Mouse (Mus musculus): ENCODE measurements around the gene Prdm2. TPM values are rescaled to one million over a fixed set of nuclear protein-coding genes. Genes with fewer than 3 reads are reported as not detected.

Prdm2 gene
- polyA plus RNA-seq, 1 experiment from 2014 or later: 2.8 TPM

DNA sequence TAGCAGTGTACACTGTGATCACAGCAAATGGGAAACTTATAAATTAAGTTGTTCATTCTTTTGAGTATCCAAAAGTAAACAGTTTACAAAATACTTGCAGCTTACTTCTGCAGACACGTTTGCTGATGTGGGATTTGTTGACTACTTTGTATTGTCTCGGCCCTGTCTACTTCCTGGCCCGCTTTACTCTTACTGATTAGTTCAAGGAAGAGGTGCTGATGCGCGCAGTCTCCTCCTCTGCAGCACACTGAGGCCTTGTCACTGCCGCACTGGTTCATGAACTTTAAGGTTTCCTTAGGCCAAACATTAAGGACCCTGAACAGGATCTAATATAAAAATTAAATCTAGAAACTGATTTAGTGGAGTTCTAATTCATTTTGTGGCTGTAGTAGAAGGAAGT, 58.2 kb downstream of the Prdm2 start:
- Histone ChIP-seq H3K4me3 (replicated peaks) (no peak overlapping the region), H3K9ac (no peak overlapping the region), H3K27ac (replicated peaks) (no peak overlapping the region), H3K36me3 (replicated peaks) (peaks cover 3% of the 10 kb centered on the region; the same call in 1 of the 2 replicates), H3K4me2 (no peak overlapping the region), H3K9me3 (replicated peaks) (no peaks in the 10 kb centered on the region), H3K27me3 (no peaks in the 10 kb centered on the region), H3K4me1 (replicated peaks) (peaks cover 45% of the 10 kb centered on the region)
- ATAC-seq (ENCODE audit: insufficient read depth): no peak
- WGBS (ENCODE audit: insufficient replicate concordance): 66% methylated on average over 6 of the region's 6 CpGs

DNA sequence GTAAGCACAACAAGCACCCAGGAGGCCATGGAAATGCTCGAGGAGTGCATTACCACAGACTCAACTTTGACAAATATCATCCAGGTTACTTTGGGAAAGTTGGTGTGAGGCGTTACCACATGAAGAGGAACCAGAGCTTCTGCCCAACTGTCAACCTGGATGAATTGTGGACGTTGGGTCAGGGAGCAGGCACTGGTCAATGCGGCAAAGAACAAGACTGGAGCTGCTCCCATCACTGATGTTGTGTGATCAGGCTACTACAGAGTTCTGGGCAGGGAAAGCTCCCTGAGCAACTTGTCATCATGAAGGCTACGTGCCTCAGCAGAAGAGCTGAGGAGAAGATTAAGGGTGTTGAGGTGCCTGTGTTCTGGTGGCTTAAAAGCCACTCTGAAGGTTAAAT, 60.2 kb downstream of the Prdm2 start:
- Histone ChIP-seq H3K9me3 (replicated peaks) (no peaks in the 10 kb centered on the region), H3K27ac (replicated peaks) (no peak overlapping the region), H3K9ac (no peak overlapping the region), H3K4me2 (no peak overlapping the region), H3K27me3 (no peaks in the 10 kb centered on the region), H3K36me3 (replicated peaks) (no peaks in the 10 kb centered on the region; the same call in 1 of the 2 replicates), H3K4me1 (replicated peaks) (peaks cover 36% of the 10 kb centered on the region), H3K4me3 (replicated peaks) (no peak overlapping the region)
- ATAC-seq (ENCODE audit: insufficient read depth): no peak
- 78% methylated on average over 5 of the region's 5 CpGs for WGBS (ENCODE audit: insufficient replicate concordance)

DNA sequence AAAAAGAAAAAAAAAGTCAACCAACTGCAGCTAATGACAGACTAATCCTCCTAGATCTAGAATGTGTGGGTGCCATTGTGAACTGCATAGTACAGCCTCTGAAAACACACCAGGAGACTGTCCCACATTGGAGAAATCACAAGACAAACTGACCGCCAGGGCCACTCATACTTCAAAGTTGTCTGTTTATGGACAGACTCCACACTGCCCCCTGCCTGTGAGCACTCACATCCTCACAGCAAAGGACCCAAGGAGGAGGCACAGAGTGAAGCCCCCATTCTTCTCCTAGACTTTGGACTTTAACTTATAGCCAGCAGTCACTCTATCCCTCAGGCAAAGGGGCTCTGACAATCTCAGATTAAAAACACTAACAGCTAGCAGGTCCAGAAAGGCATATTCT, 61.5 kb downstream of the Prdm2 start:
- Histone ChIP-seq H3K9me3 (replicated peaks) (no peaks in the 10 kb centered on the region), H3K9ac (no peak overlapping the region), H3K4me2 (no peak overlapping the region), H3K27ac (replicated peaks) (no peak overlapping the region), H3K36me3 (replicated peaks) (no peaks in the 10 kb centered on the region), H3K4me3 (replicated peaks) (no peak overlapping the region), H3K27me3 (no peaks in the 10 kb centered on the region), H3K4me1 (replicated peaks) (peaks cover 27% of the 10 kb centered on the region)
- WGBS (ENCODE audit: insufficient replicate concordance): 81% methylated on average over 1 of the region's 1 CpGs
- no peak for ATAC-seq (ENCODE audit: insufficient read depth)

DNA sequence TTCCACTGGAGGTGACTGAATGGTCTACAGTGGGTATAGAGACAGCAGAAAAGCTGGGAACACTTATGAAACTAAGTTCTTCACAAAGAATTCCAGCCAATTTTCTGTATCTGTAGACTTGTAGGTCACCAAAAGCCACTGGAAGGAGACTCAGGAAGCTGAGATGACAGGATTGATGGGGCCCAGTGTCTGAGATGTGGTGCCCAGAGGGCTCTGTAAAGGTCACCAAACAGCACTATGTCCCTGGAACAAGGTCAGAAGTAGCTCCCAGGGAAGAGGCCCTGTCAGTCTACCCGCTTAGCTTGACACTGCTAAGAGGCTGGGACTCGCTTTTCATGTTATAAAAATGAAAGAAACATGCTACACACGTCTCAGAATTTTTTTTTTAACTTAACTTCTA, 65.1 kb downstream of the Prdm2 start:
- ATAC-seq (ENCODE audit: insufficient read depth): no peak
- Histone ChIP-seq H3K4me1 (replicated peaks) (peaks cover 15% of the 10 kb centered on the region), H3K9ac (no peak overlapping the region), H3K27me3 (no peaks in the 10 kb centered on the region), H3K4me3 (replicated peaks) (no peak overlapping the region), H3K36me3 (replicated peaks) (no peaks in the 10 kb centered on the region), H3K9me3 (replicated peaks) (no peaks in the 10 kb centered on the region), H3K4me2 (no peak overlapping the region), H3K27ac (replicated peaks) (no peak overlapping the region)
- 69% methylated on average over 3 of the region's 3 CpGs for WGBS (ENCODE audit: insufficient replicate concordance)

DNA sequence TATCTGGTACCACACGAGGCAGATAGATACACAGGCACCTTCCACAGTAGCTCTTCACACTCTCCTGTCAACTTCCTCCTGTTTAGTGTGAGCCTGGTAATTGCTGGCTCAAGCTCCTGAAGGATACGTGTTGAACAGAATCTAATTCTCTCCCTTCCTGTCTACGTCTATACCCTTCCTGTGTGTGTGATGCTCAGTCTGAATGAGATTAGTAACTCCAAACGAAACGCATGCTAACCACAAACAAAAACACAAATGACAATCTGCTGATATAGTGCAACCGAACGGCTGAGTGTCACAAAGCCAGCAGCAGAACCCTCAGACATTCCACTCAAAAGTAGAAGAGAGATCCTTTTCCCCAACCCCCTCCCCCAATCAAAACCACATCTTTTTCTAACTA, 69.2 kb downstream of the Prdm2 start:
- no peak overlapping the region for H3K9ac ChIP-seq
- no peaks in the 10 kb centered on the region for H3K9me3 ChIP-seq (replicated peaks)
- no peak for ATAC-seq (ENCODE audit: insufficient read depth)
- H3K4me3 ChIP-seq (replicated peaks): no peak overlapping the region
- H3K36me3 ChIP-seq (replicated peaks): peaks cover 14% of the 10 kb centered on the region; the same call in 1 of the 2 replicates
- 12% methylated on average over 7 of the region's 7 CpGs for WGBS (ENCODE audit: insufficient replicate concordance)
- H3K27ac ChIP-seq (replicated peaks): no peak overlapping the region
- H3K4me1 ChIP-seq (replicated peaks): peaks cover 16% of the 10 kb centered on the region
- no peak overlapping the region for H3K4me2 ChIP-seq
- H3K27me3 ChIP-seq: no peaks in the 10 kb centered on the region

DNA sequence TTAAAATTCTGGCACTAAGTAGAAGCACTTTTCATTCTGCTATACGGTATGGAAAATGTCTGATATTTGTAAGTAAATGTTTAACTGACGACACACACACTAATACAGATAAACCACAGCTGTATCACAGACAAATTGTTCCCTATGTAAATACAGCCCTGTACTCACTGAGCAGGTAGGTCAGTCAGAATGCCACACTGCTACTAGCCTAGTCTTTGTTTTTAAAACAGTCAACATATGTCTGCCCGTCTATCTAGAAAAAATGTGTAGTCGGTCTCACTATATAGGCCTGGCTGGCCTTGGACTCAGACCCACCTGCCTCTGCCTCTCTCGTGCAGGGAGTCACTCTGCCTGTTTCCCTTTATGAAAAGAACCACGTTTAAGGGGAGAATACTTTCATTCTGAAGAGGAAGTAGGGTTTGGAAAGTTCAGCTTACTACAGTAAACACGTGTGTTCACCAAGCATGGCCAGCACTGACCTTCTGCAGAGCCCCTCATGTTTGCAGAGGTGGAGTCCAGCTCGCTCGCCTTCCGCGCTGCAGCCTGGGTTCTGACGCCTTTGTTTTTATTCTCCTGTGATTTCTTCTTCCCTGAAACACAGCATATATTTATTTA, 71.0 kb downstream of the Prdm2 start:
- H3K36me3 ChIP-seq (replicated peaks): peaks cover 18% of the 10 kb centered on the region; the same call in 1 of the 2 replicates
- peak; percentile 66 for ATAC-seq (ENCODE audit: insufficient read depth)
- no peak overlapping the region; the same call in 1 of the 2 replicates for H3K4me2 ChIP-seq
- H3K9me3 ChIP-seq (replicated peaks): no peaks in the 10 kb centered on the region
- H3K27me3 ChIP-seq: no peaks in the 10 kb centered on the region
- no peak overlapping the region for H3K4me3 ChIP-seq (replicated peaks)
- 54% methylated on average over 12 of the region's 12 CpGs for whole genome bisulfite sequencing (ENCODE audit: insufficient replicate concordance)
- H3K4me1 ChIP-seq (replicated peaks): peaks cover 12% of the 10 kb centered on the region
- H3K9ac ChIP-seq: no peak overlapping the region
- peak overlapping the region; percentile 29; the same call in 1 of the 2 replicates for H3K27ac ChIP-seq (replicated peaks)

DNA sequence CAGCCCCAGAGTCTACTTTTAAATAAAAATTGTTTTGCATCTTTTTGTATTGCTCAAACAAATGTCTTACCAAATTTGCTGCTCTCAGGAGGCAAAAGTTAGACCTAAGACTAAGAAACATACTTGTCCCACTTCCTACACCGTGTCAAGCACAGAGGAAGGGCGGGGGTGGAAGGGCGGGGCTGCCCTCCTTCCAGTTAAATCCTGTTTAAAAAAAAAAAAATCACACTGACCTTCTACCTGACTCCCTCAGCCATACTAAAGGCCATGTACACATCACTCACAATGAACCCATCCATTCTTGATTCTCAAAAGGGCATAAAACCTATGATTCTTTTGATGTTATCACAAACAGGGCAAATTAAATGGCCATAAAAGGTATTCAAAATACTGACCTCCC, 71.9 kb downstream of the Prdm2 start:
- no peaks in the 10 kb centered on the region for H3K9me3 ChIP-seq (replicated peaks)
- ATAC-seq (ENCODE audit: insufficient read depth): no peak
- H3K4me1 ChIP-seq (replicated peaks): peaks cover 12% of the 10 kb centered on the region
- no peak overlapping the region for H3K27ac ChIP-seq (replicated peaks)
- no peak overlapping the region for H3K4me2 ChIP-seq
- 48% methylated on average over 3 of the region's 3 CpGs for WGBS (ENCODE audit: insufficient replicate concordance)
- H3K4me3 ChIP-seq (replicated peaks): no peak overlapping the region
- H3K9ac ChIP-seq: no peak overlapping the region
- H3K36me3 ChIP-seq (replicated peaks): peaks cover 24% of the 10 kb centered on the region
- no peaks in the 10 kb centered on the region for H3K27me3 ChIP-seq

DNA sequence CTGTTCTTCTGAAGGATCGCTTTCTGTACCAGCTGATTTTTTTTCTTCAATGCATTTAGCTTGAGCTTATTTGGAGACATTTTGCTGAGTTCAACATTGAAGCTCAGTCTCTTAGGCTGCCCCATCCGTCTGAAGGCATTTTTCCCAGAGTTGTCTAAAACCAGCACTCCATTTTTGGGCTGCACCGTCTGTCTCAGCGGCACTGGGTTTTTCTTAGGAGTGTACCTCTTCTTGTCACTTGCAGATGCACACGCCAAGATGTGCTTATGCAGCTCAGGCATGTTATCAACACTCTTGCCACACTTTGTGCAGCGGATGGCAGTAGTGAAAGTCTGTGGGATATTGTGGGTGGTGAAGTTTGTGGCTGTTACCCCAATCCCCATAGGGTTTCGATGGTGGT, 80.4 kb downstream of the Prdm2 start:
- WGBS (ENCODE audit: insufficient replicate concordance): 84% methylated on average over 7 of the region's 7 CpGs
- no peak for ATAC-seq (ENCODE audit: insufficient read depth)
- Histone ChIP-seq H3K36me3 (replicated peaks) (peaks cover 80% of the 10 kb centered on the region), H3K27ac (replicated peaks) (no peak overlapping the region), H3K4me2 (no peak overlapping the region), H3K4me1 (replicated peaks) (no peaks in the 10 kb centered on the region), H3K27me3 (no peaks in the 10 kb centered on the region), H3K4me3 (replicated peaks) (no peak overlapping the region), H3K9me3 (replicated peaks) (no peaks in the 10 kb centered on the region), H3K9ac (no peak overlapping the region)

DNA sequence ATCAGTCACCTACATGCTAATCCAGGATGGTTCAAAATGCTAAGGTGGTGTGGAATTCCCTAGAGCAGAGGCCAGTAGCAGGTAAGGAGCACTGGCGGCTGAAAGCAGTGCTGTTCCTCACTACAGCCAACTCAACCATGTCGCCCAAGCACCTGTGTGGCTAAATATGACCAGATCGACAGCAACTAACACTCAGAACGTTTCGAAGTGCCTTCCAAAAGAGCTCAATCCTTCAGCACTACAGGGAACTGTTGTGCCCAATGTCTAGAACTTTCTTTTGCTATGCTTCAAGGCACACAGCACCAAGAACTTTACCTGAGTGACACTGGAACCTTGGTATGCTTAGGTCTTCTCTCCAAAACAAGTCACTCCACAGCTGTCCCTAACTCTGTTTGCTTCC, 82.4 kb downstream of the Prdm2 start:
- Histone ChIP-seq H3K9me3 (replicated peaks) (no peaks in the 10 kb centered on the region), H3K27ac (replicated peaks) (no peak overlapping the region), H3K4me1 (replicated peaks) (no peaks in the 10 kb centered on the region), H3K4me2 (no peak overlapping the region), H3K27me3 (no peaks in the 10 kb centered on the region), H3K4me3 (replicated peaks) (no peak overlapping the region), H3K9ac (no peak overlapping the region), H3K36me3 (replicated peaks) (peaks cover 74% of the 10 kb centered on the region)
- ATAC-seq (ENCODE audit: insufficient read depth): no peak
- WGBS (ENCODE audit: insufficient replicate concordance): 83% methylated on average over 5 of the region's 5 CpGs

DNA sequence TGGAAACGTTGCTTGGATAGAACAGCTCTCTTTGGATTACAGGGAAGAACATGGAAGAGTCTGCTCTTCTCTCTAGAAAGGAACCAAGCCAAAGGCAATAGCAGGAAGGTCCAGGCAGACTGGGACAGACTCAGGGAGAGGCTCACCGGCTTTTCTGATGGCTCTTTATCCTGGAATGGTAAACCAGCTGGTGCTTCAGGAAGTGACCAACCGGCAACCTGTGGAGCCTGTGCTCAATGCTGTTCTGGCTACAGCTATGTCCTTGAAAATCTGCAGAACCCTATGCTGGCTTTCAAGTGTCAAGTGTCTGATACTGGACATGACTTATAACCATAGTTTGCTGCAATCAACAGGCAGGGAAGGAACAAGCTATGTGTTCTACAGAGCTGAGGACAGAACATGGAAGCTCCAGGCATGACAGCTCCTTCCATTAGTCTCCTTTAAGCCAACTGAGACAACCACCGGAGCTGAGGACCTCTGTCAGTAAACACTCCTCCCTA, 83.5 kb downstream of the Prdm2 start:
- H3K27me3 ChIP-seq: no peaks in the 10 kb centered on the region
- H3K9ac ChIP-seq: no peak overlapping the region
- ATAC-seq (ENCODE audit: insufficient read depth): no peak
- H3K9me3 ChIP-seq (replicated peaks): no peaks in the 10 kb centered on the region
- H3K4me1 ChIP-seq (replicated peaks): no peaks in the 10 kb centered on the region
- no peak overlapping the region for H3K4me3 ChIP-seq (replicated peaks)
- H3K36me3 ChIP-seq (replicated peaks): peaks cover 63% of the 10 kb centered on the region
- H3K4me2 ChIP-seq: no peak overlapping the region
- 77% methylated on average over 4 of the region's 4 CpGs for WGBS (ENCODE audit: insufficient replicate concordance)
- no peak overlapping the region for H3K27ac ChIP-seq (replicated peaks)

DNA sequence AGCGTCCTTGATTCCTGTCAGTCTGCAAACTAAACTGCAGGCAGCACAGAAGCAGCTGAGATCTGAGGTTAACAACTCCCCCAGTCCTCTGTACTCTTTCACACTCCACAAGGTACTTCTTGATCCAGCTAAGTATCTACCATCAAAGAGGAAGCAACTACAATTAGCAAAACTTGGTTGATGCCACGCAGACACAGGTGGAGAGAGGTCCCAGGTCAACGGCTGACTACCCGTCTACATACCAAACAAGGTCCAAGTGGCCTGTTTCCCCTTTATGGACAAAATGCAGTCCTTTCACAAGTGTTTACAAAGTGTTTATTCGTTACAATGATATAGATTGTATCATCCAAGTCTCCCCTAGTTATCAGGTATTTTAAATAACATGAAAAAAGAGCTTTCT, 85.6 kb downstream of the Prdm2 start:
- ATAC-seq (ENCODE audit: insufficient read depth): no peak
- H3K4me1 ChIP-seq (replicated peaks): no peaks in the 10 kb centered on the region
- 71% methylated on average over 5 of the region's 5 CpGs for WGBS (ENCODE audit: insufficient replicate concordance)
- H3K27ac ChIP-seq (replicated peaks): no peak overlapping the region
- H3K4me2 ChIP-seq: no peak overlapping the region
- H3K9me3 ChIP-seq (replicated peaks): no peaks in the 10 kb centered on the region
- no peak overlapping the region for H3K4me3 ChIP-seq (replicated peaks)
- no peak overlapping the region for H3K9ac ChIP-seq
- H3K36me3 ChIP-seq (replicated peaks): peaks cover 41% of the 10 kb centered on the region
- no peaks in the 10 kb centered on the region for H3K27me3 ChIP-seq

DNA sequence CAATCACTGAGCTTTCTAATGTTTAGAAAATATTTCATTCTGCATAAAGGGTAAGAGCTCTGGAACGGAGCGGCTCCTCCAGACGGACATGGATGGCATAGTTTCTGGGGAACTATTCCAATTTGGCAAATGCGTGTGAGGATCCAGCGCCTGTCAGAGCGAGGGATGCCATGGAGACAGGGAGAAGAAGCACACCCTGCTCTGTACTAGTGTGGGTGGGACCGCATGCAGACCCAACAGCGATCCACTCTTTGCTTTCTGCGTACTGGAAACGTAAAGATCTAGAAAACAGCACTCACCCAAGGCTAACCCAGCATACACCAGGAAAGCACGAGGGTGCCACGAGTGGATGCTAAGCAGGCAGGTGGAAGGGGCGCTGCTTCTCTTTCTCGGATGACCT, 86.3 kb downstream of the Prdm2 start:
- WGBS (ENCODE audit: insufficient replicate concordance): 85% methylated on average over 14 of the region's 14 CpGs

More for the DNA sequence above, 86.3 kb downstream of the Prdm2 start:
- Histone ChIP-seq H3K4me2 (no peak overlapping the region), H3K9me3 (replicated peaks) (no peaks in the 10 kb centered on the region), H3K4me3 (replicated peaks) (no peak overlapping the region), H3K9ac (no peak overlapping the region), H3K27me3 (no peaks in the 10 kb centered on the region), H3K4me1 (replicated peaks) (no peaks in the 10 kb centered on the region), H3K27ac (replicated peaks) (no peak overlapping the region), H3K36me3 (replicated peaks) (peaks cover 34% of the 10 kb centered on the region)
- ATAC-seq (ENCODE audit: insufficient read depth): no peak
